Mouse (Mus musculus): ENCODE measurements at regions not wholly inside any gene's neighbourhood (a gene's known extent, or its start where the extent isn't known, plus 50 kb on each side); places are given as distances from the start of the nearest gene placed in this dataset.
A peak's percentile ranks its signal among the peaks of the same experiment; 100 is the strongest.

- no peak for DNase-seq
These were observed 165.3 kb upstream of the Smim15 start for GRCm38 (mm10) chr13:107878980-107879379.

- DNase-seq, result no peak
These were observed 171.0 kb upstream of the Smim15 start for GRCm38 (mm10) chr13:107873244-107873667.

- DNase-seq, result no peak
These were observed 171.7 kb upstream of the Smim15 start for GRCm38 (mm10) chr13:107872574-107872973.

- DNase-seq, result no peak
These were observed 172.1 kb upstream of the Smim15 start for GRCm38 (mm10) chr13:107872137-107872536.

- no peak for DNase-seq
These were observed 175.3 kb upstream of the Smim15 start for GRCm38 (mm10) chr13:107868906-107869305.

GRCm38 (mm10) chr13:107866825-107867224, 177.4 kb upstream of the Smim15 start:
- no peak for DNase-seq

- DNase-seq, result peak; percentile 49
These were observed 181.2 kb upstream of the Smim15 start for GRCm38 (mm10) chr13:107862793-107863654.

- DNase-seq, result no peak
These were observed 182.7 kb upstream of the Smim15 start for GRCm38 (mm10) chr13:107861384-107862134.

- DNase-seq, result no peak
These were observed 187.0 kb upstream of the Smim15 start for GRCm38 (mm10) chr13:107857043-107857755.

- no peak for DNase-seq
These were observed 193.2 kb upstream of the Smim15 start for GRCm38 (mm10) chr13:107850907-107851560.

GRCm38 (mm10) chr13:107848871-107849270, 195.4 kb upstream of the Smim15 start:
- no peak for DNase-seq

GRCm38 (mm10) chr13:107847179-107848012, 196.8 kb upstream of the Smim15 start:
- peak; percentile 40 for DNase-seq

GRCm38 (mm10) chr13:107846621-107847178, 197.5 kb upstream of the Smim15 start:
- DNase-seq, result peak; percentile 73

GRCm38 (mm10) chr13:107845838-107846237, 198.4 kb upstream of the Smim15 start:
- DNase-seq, result no peak

- DNase-seq, result no peak
These were observed 200.2 kb upstream of the Smim15 start for GRCm38 (mm10) chr13:107844085-107844484.

GRCm38 (mm10) chr13:107838126-107838715, 206.0 kb upstream of the Smim15 start:
- peak; percentile 64 for DNase-seq

GRCm38 (mm10) chr13:107837206-107837952, 206.9 kb upstream of the Smim15 start:
- DNase-seq, result no peak

- no peak for DNase-seq
These were observed 208.4 kb upstream of the Smim15 start for GRCm38 (mm10) chr13:107835756-107836385.

- no peak for DNase-seq
These were observed 212.2 kb upstream of the Smim15 start for GRCm38 (mm10) chr13:107831997-107832396.

- DNase-seq, result peak; percentile 99
These were observed 213.0 kb upstream of the Smim15 start for GRCm38 (mm10) chr13:107831221-107831681.
